In the genomic region with DNA sequence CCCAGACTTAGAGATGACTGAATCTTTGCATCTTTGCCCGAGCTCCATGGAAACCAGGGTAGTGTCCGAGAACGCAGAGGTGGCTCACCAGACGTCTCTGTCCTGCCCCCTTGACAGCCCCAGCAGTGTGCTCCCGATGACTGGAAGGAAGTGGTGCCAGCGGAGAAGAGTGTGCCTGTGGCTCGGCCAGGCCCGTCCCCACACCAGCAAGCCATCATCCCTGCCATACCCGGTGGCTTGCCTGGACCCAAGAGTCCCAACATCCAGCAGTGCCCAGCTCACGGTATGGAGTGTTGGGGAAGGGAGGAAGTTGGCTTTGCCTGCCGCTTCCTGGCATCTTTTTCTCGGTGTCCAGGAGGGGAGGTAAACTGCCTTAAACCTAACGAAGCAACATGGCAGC, we compare ENCODE assay signal across 21 mouse cellular contexts. TPM values are rescaled to one million over a fixed set of nuclear protein-coding genes. Genes with fewer than 3 reads are reported as not detected.
DNase-seq lines count a peak whose midpoint lies in the region; ATAC-seq lines count a peak whose summit lies in the region.
"Had no signal": no experiment of that assay in that cellular context is flagged by ENCODE, and none has a peak within 500 bp of the region (broad histone marks: within the 10 kb centered on the region; RNA-seq: fewer than 3 reads in every experiment).

No protein-coding gene starts in this region.

- 87% methylated on average over 13 of the region's 13 CpGs for WGBS in forebrain, embryonic 10.5 days
- 77% methylated on average over 13 of the region's 13 CpGs for WGBS in forebrain, embryonic 14.5 days
- 73% methylated on average over 13 of the region's 13 CpGs for WGBS in heart, embryonic 13.5 days
- WGBS in midbrain, embryonic 10.5 days = 76% methylated on average over 13 of the region's 13 CpGs
- WGBS in midbrain, embryonic 14.5 days = 68% methylated on average over 13 of the region's 13 CpGs

- H3K27ac ChIP-seq in forebrain, embryonic 10.5 days = peak overlapping the region; percentile 72
- H3K27ac ChIP-seq in forebrain, embryonic 14.5 days (ENCODE audit: low read depth, low read length) = no peak overlapping the region
- H3K27ac ChIP-seq in heart, embryonic 13.5 days (replicated peaks) = peak overlapping the region; percentile 46; the same call in 1 of the 2 replicates
- H3K27ac ChIP-seq in midbrain, embryonic 10.5 days (replicated peaks) = peak overlapping the region; percentile 75
- no peak overlapping the region for H3K27ac ChIP-seq in midbrain, embryonic 14.5 days (replicated peaks; ENCODE audit: low read depth, low read length)
- H3K27ac ChIP-seq: forebrain, embryonic 15.5 days; kidney, embryonic 15.5 days; liver, embryonic 13.5 days; midbrain, embryonic 13.5 days; neural tube, embryonic 12.5 days had no signal

- H3K9me3 ChIP-seq in forebrain, embryonic 10.5 days = no peaks in the 10 kb centered on the region
- no peaks in the 10 kb centered on the region for H3K9me3 ChIP-seq in forebrain, embryonic 14.5 days (replicated peaks; ENCODE audit: control insufficient read depth, low read length)
- no peaks in the 10 kb centered on the region for H3K9me3 ChIP-seq in heart, embryonic 13.5 days
- H3K9me3 ChIP-seq in midbrain, embryonic 10.5 days (replicated peaks) = no peaks in the 10 kb centered on the region
- no peaks in the 10 kb centered on the region for H3K9me3 ChIP-seq in midbrain, embryonic 14.5 days (ENCODE audit: control insufficient read depth, low read length)
- H3K9me3 ChIP-seq: forebrain, embryonic 15.5 days; G1E; kidney, embryonic 15.5 days; liver, embryonic 13.5 days; midbrain, embryonic 13.5 days; neural tube, embryonic 12.5 days had no signal

- peaks cover 41% of the 10 kb centered on the region for H3K27me3 ChIP-seq in forebrain, embryonic 10.5 days (ENCODE audit: poor library complexity, severe bottlenecking)
- no peaks in the 10 kb centered on the region for H3K27me3 ChIP-seq in forebrain, embryonic 14.5 days (replicated peaks; ENCODE audit: control insufficient read depth, insufficient read depth, low read length)
- no peaks in the 10 kb centered on the region; the same call in 1 of the 2 replicates for H3K27me3 ChIP-seq in heart, embryonic 13.5 days (replicated peaks)
- H3K27me3 ChIP-seq in midbrain, embryonic 10.5 days (ENCODE audit: low read depth, poor library complexity, severe bottlenecking) = peaks cover 49% of the 10 kb centered on the region
- H3K27me3 ChIP-seq in midbrain, embryonic 14.5 days (ENCODE audit: control insufficient read depth, insufficient read depth, low read length) = no peaks in the 10 kb centered on the region
- H3K27me3 ChIP-seq: CH12.LX; forebrain, embryonic 15.5 days; kidney, embryonic 15.5 days; liver, embryonic 13.5 days; midbrain, embryonic 13.5 days; Patski had no signal

- H3K4me1 ChIP-seq in forebrain, embryonic 10.5 days = peaks cover 86% of the 10 kb centered on the region
- peaks cover 46% of the 10 kb centered on the region for H3K4me1 ChIP-seq in forebrain, embryonic 14.5 days (ENCODE audit: control insufficient read depth, insufficient read depth, low read length)
- peaks cover 50% of the 10 kb centered on the region for H3K4me1 ChIP-seq in heart, embryonic 13.5 days
- peaks cover 89% of the 10 kb centered on the region for H3K4me1 ChIP-seq in midbrain, embryonic 10.5 days
- H3K4me1 ChIP-seq in midbrain, embryonic 14.5 days (ENCODE audit: control insufficient read depth, insufficient read depth, low read length) = peaks cover 53% of the 10 kb centered on the region

- H3K9ac ChIP-seq in forebrain, embryonic 14.5 days (ENCODE audit: low read length) = no peak overlapping the region
- H3K9ac ChIP-seq in heart, embryonic 13.5 days = no peak overlapping the region
- H3K9ac ChIP-seq in midbrain, embryonic 14.5 days (replicated peaks; ENCODE audit: low read length) = no peak overlapping the region
- H3K9ac ChIP-seq: forebrain, embryonic 15.5 days; kidney, embryonic 15.5 days; liver, embryonic 13.5 days; neural tube, embryonic 12.5 days had no signal

- H3K4me2 ChIP-seq in forebrain, embryonic 14.5 days (ENCODE audit: low read length) = no peak overlapping the region
- H3K4me2 ChIP-seq in heart, embryonic 13.5 days = no peak overlapping the region
- H3K4me2 ChIP-seq in midbrain, embryonic 14.5 days (ENCODE audit: low read length) = no peak overlapping the region
- H3K4me2 ChIP-seq: forebrain, embryonic 15.5 days; kidney, embryonic 15.5 days; liver, embryonic 13.5 days; midbrain, embryonic 13.5 days; neural tube, embryonic 12.5 days had no signal

- no peak for ATAC-seq in forebrain, embryonic 14.5 days
- ATAC-seq in heart, embryonic 13.5 days (ENCODE audit: extremely low read depth, insufficient number of reproducible peaks, low FRiP score, low TSS enrichment) = no peak
- ATAC-seq in midbrain, embryonic 14.5 days (ENCODE audit: low FRiP score, low TSS enrichment) = no peak
- no peak for ATAC-seq in erythroblast, adult 5-6 weeks (replicated peaks; ENCODE audit: low FRiP score, poor library complexity, severe bottlenecking)
- ATAC-seq: forebrain, embryonic 15.5 days; midbrain, embryonic 13.5 days; Patski had no signal

- DNase-seq in forebrain, embryonic 10.5 days (ENCODE audit: extremely low spot score, low spot score) = no peak
- DNase-seq in forebrain, embryonic 14.5 days (ENCODE audit: low spot score) = no peak
- no peak for DNase-seq in heart, adult 11 months
- no peak for DNase-seq in midbrain, embryonic 10.5 days (ENCODE audit: low spot score)
- DNase-seq in midbrain, embryonic 14.5 days = no peak
- DNase-seq: gastrocnemius, postnatal 10 days; kidney, adult 11 months; liver, embryonic 13.5 days; lung, adult 2 months; right cerebral cortex, postnatal 14 days had no signal

- H3K4me3 ChIP-seq in forebrain, embryonic 10.5 days = no peak overlapping the region
- no peak overlapping the region for H3K4me3 ChIP-seq in forebrain, embryonic 14.5 days (ENCODE audit: low read depth, low read length)
- H3K4me3 ChIP-seq in heart, embryonic 13.5 days = no peak overlapping the region
- no peak overlapping the region for H3K4me3 ChIP-seq in midbrain, embryonic 10.5 days
- H3K4me3 ChIP-seq in midbrain, embryonic 14.5 days (replicated peaks; ENCODE audit: low read depth, low read length) = no peak overlapping the region
- H3K4me3 ChIP-seq: forebrain, embryonic 15.5 days; kidney, embryonic 15.5 days; liver, embryonic 13.5 days; midbrain, embryonic 13.5 days; neural tube, embryonic 12.5 days had no signal

- no peaks in the 10 kb centered on the region for H3K36me3 ChIP-seq in forebrain, embryonic 10.5 days (replicated peaks)
- no peaks in the 10 kb centered on the region for H3K36me3 ChIP-seq in forebrain, embryonic 14.5 days (ENCODE audit: control insufficient read depth, insufficient read depth, low read length)
- no peaks in the 10 kb centered on the region for H3K36me3 ChIP-seq in heart, embryonic 13.5 days
- H3K36me3 ChIP-seq in midbrain, embryonic 10.5 days = no peaks in the 10 kb centered on the region
- H3K36me3 ChIP-seq in midbrain, embryonic 14.5 days (ENCODE audit: control insufficient read depth, insufficient read depth, low read length) = 0 out of 2 replicates have a peak, but pooled peaks cover 3% of the 10 kb centered on the region
- H3K36me3 ChIP-seq: forebrain, embryonic 15.5 days; G1E; kidney, embryonic 15.5 days; liver, embryonic 13.5 days; midbrain, embryonic 13.5 days; neural tube, embryonic 12.5 days had no signal

RNA-seq across cellular contexts. Expression of a gene that starts 31.7 kb away (rescaled TPM):
- 0.07 and 0.17 TPM in 2 replicates for polyA plus RNA-seq in forebrain, embryonic 10.5 days (2016; fragmentation: Nextera tagmentation; extraction: Ambion mirVana)
- polyA plus RNA-seq in forebrain, embryonic 14.5 days (2014; fragmentation: Nextera tagmentation; extraction: Ambion mirVana) = 0.27 and 0.38 TPM in 2 replicates
- 0.09 TPM in 2 replicates for polyA plus RNA-seq in heart, embryonic 13.5 days (2015; fragmentation: Nextera tagmentation; extraction: Ambion mirVana)
- polyA plus RNA-seq in midbrain, embryonic 10.5 days (2016; fragmentation: Nextera tagmentation; extraction: Ambion mirVana) = 0.10 and 0.24 TPM in 2 replicates
- polyA plus RNA-seq in midbrain, embryonic 14.5 days (2014; fragmentation: Nextera tagmentation; extraction: Ambion mirVana) = 0.47 and 0.74 TPM in 2 replicates
- not detected in 2 replicates for total RNA-seq in erythroblast, adult 5-6 weeks (2015; ENCODE audit: low replicate concordance)
- not detected in 2 replicates for total RNA-seq in erythroblast, adult 5-6 weeks (2017; ENCODE audit: low replicate concordance)
- total RNA-seq: granulocyte monocyte progenitor cell, adult 5-6 weeks; megakaryocyte progenitor cell, adult 5-6 weeks had no signal
- polyA plus RNA-seq: G1E; liver, embryonic 13.5 days had no signal

Comparison
In these comparisons a context has a peak if more than half of its experiments do, and no peak if none do; other contexts are left out.
1. H3K27ac ChIP-seq: peak in forebrain, embryonic 10.5 days (single experiment), heart, embryonic 13.5 days (single experiment) and midbrain, embryonic 10.5 days (single experiment); none in forebrain, embryonic 14.5 days (single experiment) and midbrain, embryonic 14.5 days (single experiment).